Mouse (Mus musculus) stomach, embryonic 16.5 days (tissue): Measurements from ENCODE around the gene Pheta1. TPM values are rescaled to one million over a fixed set of nuclear protein-coding genes. Genes with fewer than 3 reads are reported as not detected.

Source experiments
- microRNA-seq: library from miRNA; unstranded; fragments of <30 nt; microRNA quantifications from one replicate; pipeline ENCODE4, GENCODE M21; 2016
- polyA plus RNA-seq: library from polyadenylated mRNA; unstranded; fragments of >200 nt; fragmentation: Nextera tagmentation; extraction: Ambion mirVana; gene quantifications from 2 replicates; pipeline ENCODE4 v1.2.1, GENCODE M21; 2015

Pheta1 gene
- polyA plus RNA-seq, 1 experiment from 2014 or later, result 16.9 TPM

Small RNA genes within 50 kb of the gene (microRNA-seq; reads per million reads assigned to microRNA genes)
- not detected for gene Mir7031

Other genes starting within 250 kb of the Pheta1 start
- 2.6 and 2.8 TPM in 2 replicates for gene Acad12, start 230.0 kb upstream of the Pheta1 start, polyA plus RNA-seq
- 3.5 and 5.6 TPM in 2 replicates for gene Acad10, start 188.5 kb upstream of the Pheta1 start, polyA plus RNA-seq
- 29.5 and 34.5 TPM in 2 replicates for gene Brap, start 188.4 kb upstream of the Pheta1 start, polyA plus RNA-seq
- gene Atxn2, start 137.6 kb upstream of the Pheta1 start, polyA plus RNA-seq, result 33.1 and 36.6 TPM in 2 replicates
- gene Sh2b3, start 11.3 kb upstream of the Pheta1 start, polyA plus RNA-seq, result 8.3 and 8.8 TPM in 2 replicates
- gene Cux2, start 201.1 kb downstream of the Pheta1 start, polyA plus RNA-seq, result 3.2 and 3.5 TPM in 2 replicates